Comparison of ENCODE assay signal across 7 mouse cellular contexts in genomic region chr1:52008947-52009346, GRCm38 (mm10). TPM values are rescaled to one million over a fixed set of nuclear protein-coding genes. Genes with fewer than 3 reads are reported as not detected.
DNase-seq lines count a peak whose midpoint lies in the region; ATAC-seq and TF ChIP-seq lines count a peak whose summit lies in the region.

No protein-coding gene starts in this region.

- H3K27me3 ChIP-seq in forebrain, postnatal 0 days (ENCODE audit: insufficient read depth, low read length): no peaks in the 10 kb centered on the region
- no peaks in the 10 kb centered on the region for H3K27me3 ChIP-seq in liver, postnatal 0 days (ENCODE audit: insufficient read depth, low read length)
- no peaks in the 10 kb centered on the region; the same call in 1 of the 2 replicates for H3K27me3 ChIP-seq in cerebellum, adult 2 months (ENCODE audit: control insufficient read depth, insufficient read depth, low read length)

- TF ChIP-seq CTCF in forebrain, postnatal 0 days (IDR thresholded peaks at IDR 0.05; ENCODE audit: low read depth): no peak
- TF ChIP-seq CTCF in liver, postnatal 0 days (IDR thresholded peaks at IDR 0.05; ENCODE audit: low read depth): no peak
- TF ChIP-seq CTCF in cerebellum, adult 2 months (IDR thresholded peaks at IDR 0.05; ENCODE audit: borderline replicate concordance, insufficient read depth, low read depth, low read length): no peak

- H3K27ac ChIP-seq in forebrain, postnatal 0 days (ENCODE audit: low read depth, low read length): no peak overlapping the region
- H3K27ac ChIP-seq in liver, postnatal 0 days (ENCODE audit: low read depth): no peak overlapping the region
- H3K27ac ChIP-seq in cerebellum, adult 2 months (ENCODE audit: insufficient read depth, low read length): no peak overlapping the region

- peak; percentile 4 for ATAC-seq in CD4-positive, CD25-positive, alpha-beta regulatory T cell, adult 4 months
- no peak for ATAC-seq in forebrain, postnatal 0 days
- ATAC-seq in liver, postnatal 0 days: no peak
- ATAC-seq in frontal cortex, adult (ENCODE audit: low TSS enrichment): no peak

- TF ChIP-seq POLR2A in cerebellum, adult 2 months (IDR thresholded peaks at IDR 0.05; ENCODE audit: borderline replicate concordance, insufficient read depth, low read length): no peak

- H3K9ac ChIP-seq in forebrain, postnatal 0 days: peak overlapping the region; percentile 22; the same call in 1 of the 2 replicates
- H3K9ac ChIP-seq in liver, postnatal 0 days (replicated peaks): no peak overlapping the region; the same call in 1 of the 2 replicates

- peak; percentile 43 to 46 for DNase-seq in B cell, adult 2 months
- no peak for DNase-seq in forebrain, postnatal 0 days
- no peak for DNase-seq in liver, postnatal 0 days
- peak; percentile 37 for DNase-seq in thymus, postnatal 25 days
- DNase-seq in cerebellum, adult 2 months: no peak

- 4% methylated on average over 12 of the region's 12 CpGs for WGBS in forebrain, postnatal 0 days
- WGBS in liver, postnatal 0 days (ENCODE audit: insufficient replicate concordance): 1% methylated on average over 12 of the region's 12 CpGs
- 8% methylated on average over 12 of the region's 12 CpGs for WGBS in cerebellum, adult 2 months

- TF ChIP-seq EP300 in liver, postnatal 0 days (IDR thresholded peaks at IDR 0.05; ENCODE audit: low read depth): no peak

- H3K4me2 ChIP-seq in forebrain, postnatal 0 days (ENCODE audit: low read depth): peak overlapping the region; percentile 49
- H3K4me2 ChIP-seq in liver, postnatal 0 days (ENCODE audit: low read depth, low read length): peak overlapping the region; percentile 63

- H3K36me3 ChIP-seq in forebrain, postnatal 0 days (ENCODE audit: insufficient read depth): no peaks in the 10 kb centered on the region
- no peaks in the 10 kb centered on the region for H3K36me3 ChIP-seq in liver, postnatal 0 days (replicated peaks; ENCODE audit: insufficient read depth, low read length)

- H3K4me3 ChIP-seq in forebrain, postnatal 0 days (ENCODE audit: low read depth, low read length): peak overlapping the region; percentile 23
- peak overlapping the region; percentile 34 for H3K4me3 ChIP-seq in liver, postnatal 0 days (ENCODE audit: low read depth, low read length)
- H3K4me3 ChIP-seq in cerebellum, adult 2 months (replicated peaks; ENCODE audit: insufficient read depth, low read depth, low read length): no peak overlapping the region

- no peaks in the 10 kb centered on the region; the same call in 1 of the 2 replicates for H3K4me1 ChIP-seq in forebrain, postnatal 0 days (ENCODE audit: insufficient read depth)
- H3K4me1 ChIP-seq in liver, postnatal 0 days (ENCODE audit: insufficient read depth): peaks cover 7% of the 10 kb centered on the region; the same call in 1 of the 2 replicates
- H3K4me1 ChIP-seq in cerebellum, adult 2 months (ENCODE audit: control insufficient read depth, insufficient read depth, low read length): no peaks in the 10 kb centered on the region

- no peaks in the 10 kb centered on the region for H3K9me3 ChIP-seq in forebrain, postnatal 0 days (ENCODE audit: low read length)
- H3K9me3 ChIP-seq in liver, postnatal 0 days (ENCODE audit: low read length): no peaks in the 10 kb centered on the region

RNA-seq across cellular contexts. Expression of gene Stat4, which starts 22.0 kb away (rescaled TPM):
- 100 to 1,000 TPM; 123 to 149 TPM for polyA plus RNA-seq in CD4-positive, CD25-positive, alpha-beta regulatory T cell, adult 4 months (2017; shearing (Covaris generic))
- 0.46 and 0.81 TPM in 2 replicates for total RNA-seq in forebrain, postnatal 0 days (2014; rRNA removed)
- 0.68 and 1.1 TPM in 2 replicates for polyA plus RNA-seq in forebrain, postnatal 0 days (2015; fragmentation: Nextera tagmentation; extraction: Ambion mirVana)
- polyA plus RNA-seq in liver, postnatal 0 days (2015; fragmentation: Nextera tagmentation; extraction: Ambion mirVana): 1.1 and 1.4 TPM in 2 replicates
- polyA plus RNA-seq in cerebellum, adult 2 months (2012; rRNA removed): 0.03 and 0.05 TPM in 2 replicates

Comparison
In these comparisons a context has a peak if more than half of its experiments do, and no peak if none do; other contexts are left out.
1. DNase-seq: peak in B cell, adult 2 months (2 of 2) and thymus, postnatal 25 days (single experiment); none in forebrain, postnatal 0 days (single experiment), liver, postnatal 0 days (single experiment) and cerebellum, adult 2 months (0 of 2).
2. RNA of gene Stat4, which starts 22.0 kb away (polyA plus RNA-seq): 123 to 149 TPM in CD4-positive, CD25-positive, alpha-beta regulatory T cell, adult 4 months; 1.1 to 1.4 TPM in liver, postnatal 0 days, 0.68 to 1.1 TPM in forebrain, postnatal 0 days and 0.03 to 0.05 TPM in cerebellum, adult 2 months; every median in the first group is over 10 times any median in the second.